Mouse (Mus musculus): ENCODE data around the gene Kcnb1. TPM values are rescaled to one million over a fixed set of nuclear protein-coding genes. Genes with fewer than 3 reads are reported as not detected.

Kcnb1 gene
- polyA plus RNA-seq, 1 experiment from 2014 or later, result 0.31 TPM

- no peak for ATAC-seq (ENCODE audit: borderline replicate concordance, extremely low read depth, low FRiP score, low TSS enrichment)
These were observed 13.7 kb upstream of the Kcnb1 start for GRCm38 (mm10) chr2:167203505-167204166.

DNA sequence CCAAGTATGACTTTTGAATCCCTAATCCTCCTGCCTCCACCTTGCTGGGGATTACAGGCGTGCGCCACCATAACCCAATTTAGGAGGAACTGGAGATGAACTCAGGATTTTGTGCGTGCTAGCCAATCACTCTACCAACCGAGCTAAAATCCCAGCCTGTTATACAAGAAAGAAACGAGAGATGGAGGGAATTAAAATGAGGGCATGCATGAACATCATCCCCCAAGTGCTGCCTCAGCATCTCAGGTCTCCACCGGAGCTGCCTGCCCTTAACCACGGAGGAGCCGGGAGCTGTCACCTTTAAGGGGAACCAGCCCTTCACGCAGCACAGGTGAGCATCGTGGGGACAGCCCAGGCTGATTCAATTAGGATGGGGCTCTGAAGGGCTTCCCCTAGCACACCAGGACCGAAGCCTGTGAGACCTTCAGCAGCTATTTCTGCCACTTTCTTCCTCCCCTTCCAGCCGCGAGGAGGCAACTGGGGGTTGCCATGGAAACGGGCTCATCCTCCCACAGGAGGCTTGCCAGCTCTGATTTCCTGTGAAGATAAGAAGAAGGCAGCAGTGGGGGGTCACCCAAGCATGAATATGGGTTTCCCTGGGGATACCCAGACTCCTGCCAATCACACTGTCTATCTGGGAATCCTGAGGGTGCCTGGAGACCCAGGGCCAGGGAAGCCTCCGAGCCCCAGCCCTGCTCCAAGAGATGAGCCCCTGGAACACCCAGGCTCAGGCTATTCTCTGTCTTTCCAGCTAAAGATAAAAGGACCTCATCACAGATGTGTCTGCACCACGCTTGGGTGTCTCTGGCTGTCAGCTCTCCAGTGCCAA lies 11.7 kb upstream of the Kcnb1 start:
- Histone ChIP-seq H3K36me3 (no peaks in the 10 kb centered on the region), H3K4me1 (no peaks in the 10 kb centered on the region), H3K27me3 (no peaks in the 10 kb centered on the region), H3K9ac (no peak overlapping the region), H3K4me2 (no peak overlapping the region), H3K27ac (no peak overlapping the region), H3K9me3 (no peaks in the 10 kb centered on the region), H3K4me3 (no peak overlapping the region)
- WGBS, result 41% methylated on average over 16 of the region's 16 CpGs
- ATAC-seq (ENCODE audit: borderline replicate concordance, extremely low read depth, low FRiP score, low TSS enrichment), result no peak

More at GRCm38 (mm10) chr2:167203505-167204166, 13.7 kb upstream of the Kcnb1 start:
- Histone ChIP-seq H3K9me3 (no peaks in the 10 kb centered on the region), H3K27me3 (no peaks in the 10 kb centered on the region), H3K4me1 (no peaks in the 10 kb centered on the region), H3K27ac (no peak overlapping the region), H3K4me2 (no peak overlapping the region), H3K36me3 (no peaks in the 10 kb centered on the region), H3K4me3 (no peak overlapping the region), H3K9ac (no peak overlapping the region)
- WGBS, result 70% methylated on average over 7 of the region's 7 CpGs

DNA sequence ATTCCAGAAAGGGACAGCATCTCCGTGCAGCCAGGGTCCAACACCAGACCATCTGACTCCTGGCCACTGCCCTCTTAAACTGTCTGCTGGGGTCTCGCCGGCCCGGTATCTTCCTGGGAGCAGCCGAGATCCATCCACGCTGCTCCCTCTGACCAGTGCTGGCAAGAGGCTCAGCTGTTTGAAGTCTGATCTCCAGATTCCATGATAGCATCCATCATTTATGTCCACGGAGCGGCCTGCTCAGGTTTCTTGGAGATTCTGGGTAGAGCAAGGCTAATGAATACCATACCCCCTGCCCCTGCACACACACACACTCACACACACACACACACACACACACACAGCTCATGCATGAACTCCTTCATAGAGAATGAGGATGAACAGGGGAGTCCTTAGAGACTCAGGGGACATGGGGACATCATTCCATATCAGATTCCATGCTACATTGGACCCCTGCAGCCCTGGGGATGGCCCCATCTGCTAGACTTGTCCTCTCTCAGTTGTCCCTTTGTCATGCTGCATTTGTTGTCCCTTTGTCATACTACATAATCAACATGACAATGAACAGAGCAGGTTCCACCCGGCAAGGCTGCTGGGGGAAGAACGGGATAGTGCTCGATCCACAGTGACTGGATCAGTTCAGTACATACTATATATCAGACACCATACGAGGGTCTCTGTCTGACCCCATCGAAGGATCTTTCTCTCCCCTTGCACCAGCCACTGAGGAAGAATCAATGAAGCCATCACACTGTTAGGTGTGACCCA lies 8.9 kb upstream of the Kcnb1 start:
- no peak overlapping the region for H3K27ac ChIP-seq
- H3K27me3 ChIP-seq, result no peaks in the 10 kb centered on the region
- no peaks in the 10 kb centered on the region for H3K4me1 ChIP-seq
- no peak overlapping the region for H3K4me3 ChIP-seq
- no peak for ATAC-seq (ENCODE audit: borderline replicate concordance, extremely low read depth, low FRiP score, low TSS enrichment)
- no peaks in the 10 kb centered on the region for H3K9me3 ChIP-seq
- H3K9ac ChIP-seq, result no peak overlapping the region
- H3K4me2 ChIP-seq, result no peak overlapping the region
- H3K36me3 ChIP-seq, result no peaks in the 10 kb centered on the region
- 48% methylated on average over 13 of the region's 13 CpGs for WGBS

DNA sequence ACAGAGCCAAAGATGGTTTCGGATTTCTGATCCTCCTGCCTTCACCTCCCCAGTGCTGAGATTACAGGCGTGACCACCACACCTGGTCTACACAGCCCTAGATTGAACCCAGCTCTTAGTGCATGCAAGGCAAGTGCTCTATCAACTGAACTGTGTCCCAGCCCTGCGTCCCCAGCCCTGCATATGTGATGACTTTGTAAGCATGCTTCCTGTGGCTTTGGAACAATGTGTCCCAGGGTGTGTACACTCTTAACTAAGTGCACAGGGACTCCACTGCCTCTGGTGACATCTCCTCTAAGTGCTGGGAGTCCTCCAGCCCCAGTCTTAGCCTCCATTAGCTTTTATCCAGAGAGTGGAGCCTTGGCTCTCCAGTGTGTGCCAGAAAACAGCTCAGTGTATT lies 3.4 kb upstream of the Kcnb1 start:
- Histone ChIP-seq H3K4me1 (peaks cover 17% of the 10 kb centered on the region), H3K4me3 (no peak overlapping the region), H3K36me3 (no peaks in the 10 kb centered on the region), H3K4me2 (no peak overlapping the region), H3K27ac (no peak overlapping the region), H3K27me3 (peaks cover 35% of the 10 kb centered on the region), H3K9ac (no peak overlapping the region), H3K9me3 (no peaks in the 10 kb centered on the region)
- ATAC-seq (ENCODE audit: borderline replicate concordance, extremely low read depth, low FRiP score, low TSS enrichment), result no peak
- WGBS, result 76% methylated on average over 3 of the region's 3 CpGs

DNA sequence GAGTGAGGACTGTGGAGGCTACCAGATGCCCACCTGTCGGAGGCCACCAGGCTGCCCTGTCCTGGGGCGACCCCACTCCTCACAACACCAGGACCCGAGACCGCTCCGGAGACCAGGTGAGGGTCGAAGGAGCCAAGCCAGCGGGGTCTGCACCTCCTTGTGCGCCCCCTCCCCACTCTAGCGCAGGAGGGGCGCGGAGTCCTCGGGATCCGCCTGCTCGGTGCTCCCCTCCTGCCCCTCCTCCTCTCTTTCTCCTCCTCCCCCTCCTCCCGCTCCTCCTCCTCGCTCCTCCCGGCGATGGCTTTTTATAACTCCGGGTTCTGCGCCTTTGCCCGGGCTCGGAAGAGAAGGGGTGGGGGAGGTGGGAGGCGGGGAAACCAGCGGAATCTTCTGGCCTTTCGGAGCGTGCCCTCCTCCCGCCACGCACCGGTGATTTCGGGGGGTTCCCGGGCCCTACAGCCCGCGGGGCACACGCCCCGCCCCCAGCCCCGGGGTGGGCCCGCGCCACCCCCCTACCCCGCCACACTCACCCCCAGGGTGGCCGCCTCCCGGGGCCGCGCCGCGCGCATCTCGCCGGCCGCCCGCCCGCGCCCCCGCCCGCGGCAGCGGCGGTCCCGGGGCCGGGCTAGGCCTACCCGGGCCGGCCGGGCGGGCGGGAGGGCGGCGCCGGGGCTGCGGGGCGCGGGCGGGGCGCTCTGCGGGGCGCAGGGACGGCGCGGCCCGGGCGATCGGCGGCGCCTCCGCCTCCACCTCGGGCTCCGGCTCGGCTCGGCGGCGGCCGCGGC lies 472 bp downstream of the Kcnb1 start:
- WGBS, result 1% methylated on average over 68 of the region's 91 CpGs
- no peak overlapping the region for H3K27ac ChIP-seq
- no peak overlapping the region for H3K9ac ChIP-seq
- no peaks in the 10 kb centered on the region for H3K9me3 ChIP-seq
- H3K4me3 ChIP-seq, result peak overlapping the region; percentile 53
- H3K4me2 ChIP-seq, result peak overlapping the region; percentile 87
- ATAC-seq (ENCODE audit: borderline replicate concordance, extremely low read depth, low FRiP score, low TSS enrichment), result peak; percentile 50
- H3K36me3 ChIP-seq, result no peaks in the 10 kb centered on the region
- peaks cover 71% of the 10 kb centered on the region for H3K27me3 ChIP-seq
- peaks cover 19% of the 10 kb centered on the region for H3K4me1 ChIP-seq

DNA sequence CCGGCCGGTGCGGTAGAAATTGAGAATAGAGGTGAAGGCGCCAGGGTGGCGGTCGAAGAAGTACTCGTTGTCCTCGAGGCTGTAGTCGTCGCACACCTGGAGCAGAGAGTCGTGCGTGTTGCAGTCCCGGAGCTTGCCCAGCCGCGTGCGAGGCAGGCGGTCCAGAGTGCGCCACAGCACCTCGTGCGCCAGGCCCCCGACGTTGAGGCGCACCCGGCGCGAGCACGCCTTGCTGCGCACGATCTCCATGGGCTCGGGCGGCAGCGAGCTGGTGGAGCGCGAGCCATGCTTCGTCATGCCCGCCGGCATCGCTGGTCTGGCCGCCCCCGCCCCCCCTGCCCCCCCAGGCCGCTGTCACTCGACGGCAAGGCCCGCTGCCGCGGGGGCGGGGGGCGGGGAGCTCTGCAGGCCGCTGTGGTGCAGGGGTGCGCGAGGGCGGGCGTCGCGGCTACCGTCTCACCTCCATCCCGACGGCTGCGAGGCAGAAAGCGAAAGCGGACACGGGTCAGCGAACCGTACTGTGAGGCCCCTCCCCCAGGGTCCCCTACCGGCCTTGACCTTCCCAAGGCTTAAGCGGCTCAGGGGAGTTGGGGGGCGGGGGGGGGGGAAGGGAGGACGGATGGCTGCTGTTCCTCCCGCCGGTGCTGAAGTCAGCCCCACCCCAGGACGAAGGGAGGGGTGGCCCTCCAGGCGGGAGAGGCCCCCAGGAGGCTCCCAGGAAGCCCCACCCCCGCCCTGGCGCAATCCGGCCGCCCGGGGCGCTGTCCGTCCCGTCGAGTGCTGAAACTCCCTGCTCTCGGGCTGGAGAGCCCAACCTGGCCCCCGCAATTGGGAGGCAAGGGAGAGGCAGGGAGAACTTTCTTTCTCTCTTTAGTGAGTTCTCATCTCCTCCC lies 1.4 kb downstream of the Kcnb1 start:
- no peak overlapping the region for H3K9ac ChIP-seq
- H3K27me3 ChIP-seq, result peaks cover 73% of the 10 kb centered on the region
- peaks cover 19% of the 10 kb centered on the region for H3K4me1 ChIP-seq
- peak; percentile 73 for ATAC-seq (ENCODE audit: borderline replicate concordance, extremely low read depth, low FRiP score, low TSS enrichment)
- H3K4me3 ChIP-seq, result peak overlapping the region; percentile 53
- WGBS, result 14% methylated on average over 67 of the region's 83 CpGs
- H3K9me3 ChIP-seq, result no peaks in the 10 kb centered on the region
- no peaks in the 10 kb centered on the region for H3K36me3 ChIP-seq
- H3K4me2 ChIP-seq, result peak overlapping the region; percentile 87
- H3K27ac ChIP-seq, result no peak overlapping the region

- 72% methylated on average over 5 of the region's 5 CpGs for WGBS
- no peak overlapping the region for H3K4me3 ChIP-seq
- no peak overlapping the region for H3K27ac ChIP-seq
These were observed 2.8 kb downstream of the Kcnb1 start for GRCm38 (mm10) chr2:167187119-167187518.

DNA sequence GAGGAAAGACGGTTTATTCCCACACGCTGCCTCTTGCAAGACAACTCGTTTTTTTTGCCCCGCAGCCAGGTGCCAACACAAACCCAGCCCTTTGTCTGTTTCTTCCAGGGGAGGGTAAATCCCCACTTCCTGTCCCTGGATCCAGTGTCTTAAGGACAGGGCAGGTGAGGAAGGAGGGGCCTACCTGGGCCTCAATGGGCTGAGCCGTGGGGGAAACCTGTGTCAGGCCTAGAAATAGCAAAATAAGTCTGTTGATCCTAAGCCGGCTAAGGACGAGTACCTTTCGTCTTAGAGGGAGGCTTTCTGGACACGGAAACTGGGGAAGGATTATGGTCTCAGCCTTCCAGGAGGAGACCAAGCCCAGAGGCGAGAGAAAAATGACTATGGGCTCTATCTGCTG lies 3.4 kb downstream of the Kcnb1 start:
- Histone ChIP-seq H3K27me3 (peaks cover 68% of the 10 kb centered on the region), H3K4me2 (no peak overlapping the region), H3K27ac (no peak overlapping the region), H3K36me3 (no peaks in the 10 kb centered on the region), H3K9me3 (no peaks in the 10 kb centered on the region), H3K4me3 (no peak overlapping the region), H3K4me1 (peaks cover 19% of the 10 kb centered on the region), H3K9ac (no peak overlapping the region)
- ATAC-seq (ENCODE audit: borderline replicate concordance, extremely low read depth, low FRiP score, low TSS enrichment), result no peak
- WGBS, result 38% methylated on average over 8 of the region's 10 CpGs

More at GRCm38 (mm10) chr2:167187119-167187518, 2.8 kb downstream of the Kcnb1 start:
- Histone ChIP-seq H3K9me3 (no peaks in the 10 kb centered on the region), H3K4me1 (peaks cover 19% of the 10 kb centered on the region), H3K4me2 (no peak overlapping the region), H3K27me3 (peaks cover 73% of the 10 kb centered on the region), H3K36me3 (no peaks in the 10 kb centered on the region), H3K9ac (no peak overlapping the region)
- no peak for ATAC-seq (ENCODE audit: borderline replicate concordance, extremely low read depth, low FRiP score, low TSS enrichment)

DNA sequence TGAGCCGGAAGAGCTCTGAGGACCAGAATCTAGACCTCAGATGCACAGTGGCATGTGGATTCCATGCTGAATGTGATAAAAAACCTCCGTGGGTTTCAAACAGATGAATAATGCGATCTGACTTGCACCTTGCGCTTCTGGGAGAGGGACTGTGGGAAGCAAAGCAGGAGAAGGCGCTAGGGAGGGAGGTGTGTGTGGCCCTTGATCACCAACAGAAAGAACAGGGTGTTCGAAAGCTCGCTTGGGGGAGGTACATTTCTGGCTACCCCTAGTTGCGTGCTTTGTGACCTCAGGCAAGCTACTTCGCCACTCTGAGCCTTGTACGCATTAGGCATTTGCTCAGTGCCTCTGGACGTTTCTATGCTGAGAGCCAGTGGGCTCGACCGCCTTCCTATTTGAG lies 4.0 kb downstream of the Kcnb1 start:
- peaks cover 19% of the 10 kb centered on the region for H3K4me1 ChIP-seq
- WGBS, result 39% methylated on average over 13 of the region's 13 CpGs
- no peaks in the 10 kb centered on the region for H3K9me3 ChIP-seq
- no peaks in the 10 kb centered on the region for H3K36me3 ChIP-seq
- no peak overlapping the region for H3K27ac ChIP-seq
- H3K4me3 ChIP-seq, result no peak overlapping the region
- no peak for ATAC-seq (ENCODE audit: borderline replicate concordance, extremely low read depth, low FRiP score, low TSS enrichment)
- peaks cover 63% of the 10 kb centered on the region for H3K27me3 ChIP-seq
- H3K9ac ChIP-seq, result no peak overlapping the region
- H3K4me2 ChIP-seq, result no peak overlapping the region

- ATAC-seq (ENCODE audit: borderline replicate concordance, extremely low read depth, low FRiP score, low TSS enrichment), result no peak
- peaks cover 57% of the 10 kb centered on the region for H3K27me3 ChIP-seq
- H3K4me2 ChIP-seq, result no peak overlapping the region
- WGBS, result 69% methylated on average over 2 of the region's 2 CpGs
- no peak overlapping the region for H3K27ac ChIP-seq
- no peak overlapping the region for H3K4me3 ChIP-seq
- no peaks in the 10 kb centered on the region for H3K9me3 ChIP-seq
- peaks cover 19% of the 10 kb centered on the region for H3K4me1 ChIP-seq
- H3K36me3 ChIP-seq, result no peaks in the 10 kb centered on the region
- no peak overlapping the region for H3K9ac ChIP-seq
These were observed 4.5 kb downstream of the Kcnb1 start for GRCm38 (mm10) chr2:167185432-167185831.

Measured in lung, embryonic 15.5 days (tissue).